Mouse (Mus musculus) heart, postnatal 0 days (tissue): ENCODE measurements around the gene Pabpn1l. TPM values are rescaled to one million over a fixed set of nuclear protein-coding genes. Genes with fewer than 3 reads are reported as not detected.

Source experiments
- ATAC-seq: fragments of 200-750 bp; cut with Nextera tagmentation; 2 replicates; pipeline ENCODE4 v1.8.0; 2017; ENCODE audit warnings: low read depth, moderate number of reproducible peaks, moderate library complexity; ENCODE audit not compliant: insufficient read depth
- DNase-seq: peaks from one replicate; pipeline ENCODE4 v3.0.0-alpha.2; 2016; ENCODE audit warnings: low spot score
- H3K27ac ChIP-seq: fragments of 300-500 bp; sonication (generic); 2 replicates; pipeline ENCODE4 v1.5.1; 2014; ENCODE audit warnings: low read depth, mild to moderate bottlenecking
- H3K27me3 ChIP-seq: fragments of 300-500 bp; sonication (generic); 2 replicates; pipeline ENCODE4 v1.6.1; 2014; ENCODE audit warnings: low read length, mixed read lengths; ENCODE audit not compliant: control insufficient read depth, insufficient read depth
- H3K36me3 ChIP-seq: fragments of 300-500 bp; sonication (generic); replicated peaks from 2 replicates; pipeline ENCODE4 v1.6.1; 2014; ENCODE audit warnings: low read length, mixed read lengths; ENCODE audit not compliant: control insufficient read depth, insufficient read depth
- H3K4me1 ChIP-seq: fragments of 300-500 bp; sonication (generic); 2 replicates; pipeline ENCODE4 v1.6.1; 2014; ENCODE audit warnings: antibody characterized with exemption; ENCODE audit not compliant: control insufficient read depth, insufficient read depth
- H3K4me2 ChIP-seq: fragments of 300-500 bp; sonication (generic); 2 replicates; pipeline ENCODE4 v1.6.1; 2014; ENCODE audit warnings: low read depth, mild to moderate bottlenecking, low read length, moderate library complexity
- H3K4me3 ChIP-seq: fragments of 300-500 bp; sonication (generic); 2 replicates; pipeline ENCODE4 v1.5.1; 2014; ENCODE audit warnings: low read depth, low read length
- H3K9ac ChIP-seq: fragments of 300-500 bp; sonication (generic); replicated peaks from 2 replicates; pipeline ENCODE4 v1.6.1; 2014; ENCODE audit warnings: low read depth, low read length, mixed read lengths
- H3K9me3 ChIP-seq: fragments of 300-500 bp; sonication (generic); replicated peaks from 2 replicates; pipeline ENCODE4 v1.6.1; 2016; ENCODE audit warnings: low read length; ENCODE audit not compliant: control insufficient read depth
- CTCF ChIP-seq: IDR thresholded peaks from 2 replicates; pipeline ENCODE4 v1.5.1; 2016; ENCODE audit warnings: antibody characterized with exemption, control low read depth, low read depth
- EP300 ChIP-seq: IDR thresholded peaks from 2 replicates; pipeline ENCODE4 v1.6.1; 2016; ENCODE audit warnings: antibody characterized with exemption, low read depth
- WGBS: fragments of 180-500 bp; shearing (Covaris S2); extraction: QIAGEN DNeasy Blood & Tissue Kit; methylation state at CpG from one replicate; pipeline ENCODE4 v1.1.7; 2014; 5-methylcytosine and 5-hydroxymethylcytosine counted together
- polyA plus RNA-seq: library from polyadenylated mRNA; unstranded; fragments of >200 nt; fragmentation: Nextera tagmentation; extraction: Ambion mirVana; gene quantifications from 2 replicates; pipeline ENCODE4 v1.2.1, GENCODE M21; 2015
- total RNA-seq: library from RNA; depleted of rRNA; stranded (reverse); fragments of >200 nt; gene quantifications from 2 replicates; pipeline ENCODE4 v1.2.3, GENCODE M21; 2014; ENCODE audit warnings: low replicate concordance

Pabpn1l gene
- total and polyA plus RNA-seq, 2 experiments from 2014 or later: not detected

- peaks cover 8% of the 10 kb centered on the region; the same call in 1 of the 2 replicates for H3K4me1 ChIP-seq
- no peak overlapping the region for H3K4me3 ChIP-seq
- no peak overlapping the region; the same call in 1 of the 2 replicates for H3K27ac ChIP-seq
- TF ChIP-seq CTCF: no peak
- no peak for TF ChIP-seq EP300
- H3K9me3 ChIP-seq: no peaks in the 10 kb centered on the region
- no peak overlapping the region for H3K9ac ChIP-seq
- no peak overlapping the region for H3K4me2 ChIP-seq
- no peak for ATAC-seq
- 48% methylated on average over 4 of the region's 4 CpGs for WGBS
- H3K36me3 ChIP-seq: no peaks in the 10 kb centered on the region
- no peak for DNase-seq
- no peaks in the 10 kb centered on the region for H3K27me3 ChIP-seq
These were observed 17.2 kb downstream of the Pabpn1l start for GRCm38 (mm10) chr8:122605367-122605766.

GRCm38 (mm10) chr8:122604640-122605039 lies 17.9 kb downstream of the Pabpn1l start:
- Histone ChIP-seq H3K27me3 (no peaks in the 10 kb centered on the region), H3K4me2 (no peak overlapping the region), H3K27ac (no peak overlapping the region), H3K9me3 (no peaks in the 10 kb centered on the region), H3K36me3 (no peaks in the 10 kb centered on the region), H3K4me1 (peaks cover 8% of the 10 kb centered on the region; the same call in 1 of the 2 replicates), H3K4me3 (no peak overlapping the region), H3K9ac (no peak overlapping the region)
- 65% methylated on average over 1 of the region's 1 CpGs for WGBS
- ATAC-seq (no peak), DNase-seq (no peak)
- TF ChIP-seq EP300 (no peak), CTCF (no peak)

- no peak overlapping the region for H3K27ac ChIP-seq
- no peak overlapping the region for H3K4me2 ChIP-seq
- ATAC-seq (no peak), DNase-seq (no peak)
- WGBS: 92% methylated on average over 9 of the region's 9 CpGs
- H3K4me3 ChIP-seq: no peak overlapping the region
- H3K27me3 ChIP-seq: no peaks in the 10 kb centered on the region
- no peaks in the 10 kb centered on the region for H3K9me3 ChIP-seq
- H3K9ac ChIP-seq: no peak overlapping the region
- TF ChIP-seq EP300: no peak
- TF ChIP-seq CTCF: no peak
- peaks cover 8% of the 10 kb centered on the region; the same call in 1 of the 2 replicates for H3K4me1 ChIP-seq
- H3K36me3 ChIP-seq: 0 out of 2 replicates have a peak, but pooled peaks cover 11% of the 10 kb centered on the region
These were observed 21.9 kb downstream of the Pabpn1l start for GRCm38 (mm10) chr8:122600666-122601065.

- Histone ChIP-seq H3K4me1 (no peaks in the 10 kb centered on the region), H3K4me2 (no peak overlapping the region), H3K36me3 (0 out of 2 replicates have a peak, but pooled peaks cover 17% of the 10 kb centered on the region), H3K27me3 (no peaks in the 10 kb centered on the region), H3K9me3 (no peaks in the 10 kb centered on the region), H3K27ac (no peak overlapping the region), H3K4me3 (no peak overlapping the region), H3K9ac (no peak overlapping the region)
- no peak for DNase-seq
- 51% methylated on average over 4 of the region's 4 CpGs for WGBS
- TF ChIP-seq CTCF (no peak), EP300 (no peak)
- no peak for ATAC-seq
These were observed 26.5 kb downstream of the Pabpn1l start for GRCm38 (mm10) chr8:122596031-122596430.

- H3K9me3 ChIP-seq: no peaks in the 10 kb centered on the region
- no peaks in the 10 kb centered on the region for H3K4me1 ChIP-seq
- H3K4me2 ChIP-seq: no peak overlapping the region
- no peak for TF ChIP-seq EP300
- H3K36me3 ChIP-seq: 0 out of 2 replicates have a peak, but pooled peaks cover 16% of the 10 kb centered on the region
- ATAC-seq (no peak), DNase-seq (no peak)
- H3K27me3 ChIP-seq: no peaks in the 10 kb centered on the region
- H3K4me3 ChIP-seq: no peak overlapping the region
- H3K27ac ChIP-seq: no peak overlapping the region
- no peak overlapping the region for H3K9ac ChIP-seq
- 75% methylated on average over 19 of the region's 19 CpGs for WGBS
These were observed 28.6 kb downstream of the Pabpn1l start for GRCm38 (mm10) chr8:122593783-122594507.

- Histone ChIP-seq H3K4me3 (no peak overlapping the region), H3K4me2 (no peak overlapping the region), H3K36me3 (0 out of 2 replicates have a peak, but pooled peaks cover 11% of the 10 kb centered on the region), H3K27me3 (no peaks in the 10 kb centered on the region), H3K9ac (no peak overlapping the region), H3K9me3 (no peaks in the 10 kb centered on the region), H3K4me1 (no peaks in the 10 kb centered on the region), H3K27ac (no peak overlapping the region)
- 63% methylated on average over 12 of the region's 12 CpGs for WGBS
- ATAC-seq: no peak
- no peak for TF ChIP-seq CTCF
- TF ChIP-seq EP300: no peak
- DNase-seq: no peak
These were observed 29.3 kb downstream of the Pabpn1l start for GRCm38 (mm10) chr8:122593240-122593639.
